Mouse (Mus musculus) central nervous system, embryonic 18 days (tissue): Measurements from ENCODE around the gene Gemin2. TPM values are rescaled to one million over a fixed set of nuclear protein-coding genes. Genes with fewer than 3 reads are reported as not detected.

Experiments
- polyA plus RNA-seq: library from polyadenylated mRNA; depleted of rRNA; stranded (reverse); fragments of >200 nt; gene quantifications from 2 replicates; pipeline ENCODE4 v1.2.3, GENCODE M21; 2012; rRNA removed

The Gemin2 gene
- 7.7 and 8.7 TPM in 2 replicates for polyA plus RNA-seq

GRCm38 (mm10) chr12:59013234-59013633 is at the start of gene Gemin2:
Gemin2 (plus strand) TSS chr12:59013393.

GRCm38 (mm10) chr12:59011844-59012709 is 1.1 kb upstream of the Gemin2 start, which contains the start of gene Sec23a:
Sec23a (minus strand) TSS chr12:59012017.

GRCm38 (mm10) chr12:59060993-59061595 is 47.9 kb downstream of the Gemin2 start, which contains the start of gene Trappc6b:
Trappc6b (minus strand) TSS chr12:59061472.

GRCm38 (mm10) chr12:59066448-59067077 is 53.4 kb downstream of the Gemin2 start, which contains the start of gene Pnn:
Pnn (plus strand) TSS chr12:59066884.

Other genes starting within 250 kb of the Gemin2 start
- gene Sec23a, start 1.4 kb upstream of the Gemin2 start, polyA plus RNA-seq, result 73.9 and 74.0 TPM in 2 replicates
- 156 and 167 TPM in 2 replicates for gene Trappc6b, start 48.1 kb downstream of the Gemin2 start, polyA plus RNA-seq
- 84.4 and 88.0 TPM in 2 replicates for gene Pnn, start 53.5 kb downstream of the Gemin2 start, polyA plus RNA-seq
- gene Mia2, start 82.4 kb downstream of the Gemin2 start, polyA plus RNA-seq, result 36.7 and 40.9 TPM in 2 replicates
- gene Fbxo33, start 206.3 kb downstream of the Gemin2 start, polyA plus RNA-seq, result 16.6 and 16.8 TPM in 2 replicates